Mouse (Mus musculus): ENCODE data around the gene Dnal1. TPM values are rescaled to one million over a fixed set of nuclear protein-coding genes. Genes with fewer than 3 reads are reported as not detected.
"Not testable (repeated sequence)": the region's sequence is repeated elsewhere in the genome, so short reads cannot be mapped to it uniquely, and the experiment has no call there.

The Dnal1 gene
- total RNA-seq (2021), result 100 to 1,000 TPM in 1 of 2 experiments, 10 to 100 TPM in 1; 86.7 to 102 TPM

DNA sequence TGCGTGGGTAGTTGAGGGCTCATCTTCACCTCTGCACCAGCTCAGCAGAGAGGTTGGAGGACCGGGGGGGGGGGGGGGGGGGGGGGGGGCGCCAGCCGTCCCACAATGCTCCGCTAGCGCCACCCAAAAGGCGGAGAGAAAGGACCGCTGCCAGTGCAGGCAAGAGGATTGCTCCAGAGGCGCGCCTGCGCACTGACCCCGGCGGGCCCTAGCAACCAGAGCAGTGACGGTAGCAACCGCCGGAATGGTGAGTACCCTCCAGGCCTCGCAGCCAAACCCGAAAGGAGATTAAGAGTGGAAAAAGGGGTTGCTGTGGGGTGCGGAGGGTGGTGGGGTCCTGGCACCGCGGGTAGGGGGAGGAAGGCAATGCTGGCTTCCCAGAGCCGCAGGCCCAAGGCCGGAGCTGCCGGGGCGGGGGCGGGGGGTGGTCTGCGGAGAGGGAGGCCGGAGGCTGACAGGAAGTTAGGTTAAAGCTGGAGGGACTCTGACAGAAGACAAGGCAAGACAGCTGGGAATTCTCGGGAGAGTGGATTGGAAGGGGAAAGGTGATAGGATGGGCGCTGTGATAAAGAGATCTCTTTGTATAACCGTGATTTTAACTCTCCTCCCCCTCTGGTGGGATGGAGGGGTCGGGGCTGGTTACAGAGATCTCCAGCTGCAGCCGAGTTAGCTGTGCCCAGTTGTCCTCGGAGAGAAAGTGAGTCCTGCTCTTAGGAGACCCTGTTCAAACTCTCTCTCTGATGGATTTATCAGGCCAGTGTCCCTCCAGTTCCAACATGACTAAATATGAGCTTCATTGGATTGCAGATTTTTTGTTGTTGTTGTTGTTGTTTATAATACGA lies at the start of gene Dnal1:
Gene Dnal1, plus strand, starts transcription at position 214 of the 842 bp plus-strand sequence.
- intact Hi-C loops (cut with DNase I), result no loop called here

DNA sequence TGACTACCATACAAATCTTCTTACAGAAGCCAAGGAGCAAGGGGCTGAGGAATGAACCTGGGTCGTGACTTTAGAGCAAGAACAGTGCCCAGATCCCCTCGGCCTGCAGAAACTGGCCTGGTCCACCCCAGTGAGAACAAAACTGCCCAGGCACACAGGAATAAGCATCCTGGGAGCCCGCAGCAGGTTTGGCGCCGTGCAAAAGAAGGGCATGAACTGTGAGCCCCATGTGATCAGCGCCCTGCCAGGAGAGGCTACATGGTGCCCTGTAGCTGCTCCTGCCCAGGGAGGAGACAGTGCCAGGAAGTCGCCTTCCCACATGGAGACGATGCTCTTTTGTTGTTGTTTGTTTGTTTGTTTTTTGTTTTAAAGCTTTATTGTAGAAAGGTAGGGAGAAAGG lies 49.5 kb upstream of the Dnal1 start:
- intact Hi-C loops (cut with DNase I), result no loop called here
- DNase-seq (ENCODE audit: low spot score in 2 of 2), result no peak

More for the DNA sequence above, at the start of gene Dnal1:
- peak; percentile 85 to 87 for DNase-seq (ENCODE audit: low spot score in 2 of 2)

DNA sequence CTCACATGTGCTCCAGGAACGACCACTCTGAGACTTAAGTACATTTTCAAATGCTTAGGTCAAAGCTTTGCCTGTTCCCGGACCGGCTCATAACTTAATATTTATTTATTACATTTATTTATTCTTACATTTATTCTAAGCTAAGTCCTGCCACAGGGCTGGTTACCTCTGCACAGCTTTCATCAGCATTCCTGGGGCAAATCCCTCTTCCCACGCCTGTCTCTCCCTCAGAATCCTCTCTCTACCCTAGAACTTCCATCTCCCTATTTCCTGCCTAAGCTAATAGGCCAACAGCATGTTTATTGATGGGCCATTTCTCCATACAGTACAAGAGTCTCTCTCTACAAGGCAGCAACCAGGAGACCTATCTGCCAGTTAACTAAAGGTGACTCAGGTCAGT lies 46.4 kb upstream of the Dnal1 start:
- intact Hi-C loops (cut with DNase I), result no loop called here
- no peak for DNase-seq (ENCODE audit: low spot score in 2 of 2)

DNA sequence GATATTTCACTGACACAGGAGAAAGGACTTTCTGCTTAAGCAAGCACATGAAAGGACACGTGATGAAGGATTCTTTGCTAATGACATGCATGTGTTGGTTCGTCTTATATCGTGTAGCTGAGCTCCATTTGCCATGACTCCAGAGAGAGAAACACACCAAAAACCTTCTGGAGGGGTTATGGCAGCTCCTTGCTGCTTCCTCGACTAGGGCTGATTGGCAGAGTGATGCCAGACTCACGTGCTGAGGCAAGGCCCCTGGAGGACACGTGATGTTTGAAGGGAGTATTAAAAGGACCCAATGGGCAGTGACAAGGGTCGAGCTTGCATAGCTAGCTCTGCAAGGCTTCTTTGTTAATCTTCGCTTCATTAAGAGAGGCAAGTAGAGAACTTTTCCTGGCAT lies 45.9 kb upstream of the Dnal1 start:
- no peak for DNase-seq (ENCODE audit: low spot score in 2 of 2)
- intact Hi-C loops (cut with DNase I), result no loop called here

DNA sequence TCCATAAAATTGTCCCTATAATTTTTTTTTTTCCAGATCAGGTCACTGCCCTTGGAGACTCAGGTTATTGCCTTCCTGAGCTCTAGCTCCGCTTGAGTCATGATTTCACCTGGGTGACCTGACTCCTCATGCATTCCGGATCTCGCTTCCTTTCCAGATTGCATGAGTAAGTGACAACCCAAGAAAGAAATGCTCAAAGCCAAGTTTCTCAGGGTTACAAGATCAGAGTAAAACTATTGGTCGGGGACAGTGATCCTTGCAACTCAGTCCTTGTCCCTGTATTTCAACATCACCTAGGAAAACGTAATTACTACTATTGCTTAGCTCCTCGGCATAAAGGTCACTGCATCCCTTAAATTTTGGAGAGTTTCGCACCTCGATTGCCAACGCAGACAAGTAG lies 45.2 kb upstream of the Dnal1 start, which contains the start of gene Acot5:
Gene Acot5, plus strand, starts transcription at position 340 of the 400 bp plus-strand sequence.
- intact Hi-C loops (cut with DNase I), result no loop called here
- DNase-seq (ENCODE audit: low spot score in 2 of 2), result no peak

DNA sequence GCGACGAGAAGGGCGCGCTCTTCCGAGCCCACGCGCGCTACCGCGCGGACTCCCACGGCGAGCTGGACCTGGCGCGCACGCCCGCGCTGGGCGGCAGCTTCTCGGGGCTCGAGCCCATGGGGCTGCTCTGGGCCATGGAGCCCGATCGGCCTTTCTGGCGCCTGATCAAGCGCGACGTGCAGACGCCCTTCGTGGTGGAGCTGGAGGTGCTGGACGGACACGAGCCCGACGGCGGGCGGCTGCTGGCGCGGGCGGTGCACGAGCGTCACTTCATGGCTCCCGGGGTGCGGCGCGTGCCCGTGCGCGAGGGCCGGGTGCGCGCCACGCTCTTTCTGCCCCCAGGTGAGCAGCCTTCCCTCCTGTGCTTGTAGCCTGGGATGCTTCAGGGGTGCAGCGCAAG lies 44.6 kb upstream of the Dnal1 start:
- intact Hi-C loops (cut with DNase I), result not testable (repeated sequence)
- peak; percentile 43 to 56 for DNase-seq (ENCODE audit: low spot score in 2 of 2)

DNA sequence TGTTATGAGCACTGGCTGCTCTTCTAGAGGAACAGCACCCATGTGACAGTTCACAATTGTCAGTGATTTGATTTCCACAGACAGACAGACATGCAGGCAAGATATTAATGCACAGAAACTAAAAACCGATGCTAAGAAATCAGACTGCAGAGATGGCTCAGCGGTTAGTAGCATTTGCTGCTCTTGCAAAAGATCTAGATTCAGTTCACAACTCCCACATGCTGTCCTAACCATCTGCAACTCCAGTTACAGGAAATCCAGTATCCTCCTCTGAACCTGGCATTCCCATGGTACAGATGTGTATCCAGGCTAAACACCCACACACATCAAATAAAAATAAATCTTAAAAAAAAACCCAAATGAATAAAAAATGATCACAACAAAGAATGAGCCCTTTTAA lies 42.5 kb upstream of the Dnal1 start:
- intact Hi-C loops (cut with DNase I), result loop anchor here (10.0 kb wide), 1 partner anchor 163 kb away; no protein-coding TSS in a partner anchor
- DNase-seq (ENCODE audit: low spot score in 2 of 2), result peak; percentile 16 to 27

DNA sequence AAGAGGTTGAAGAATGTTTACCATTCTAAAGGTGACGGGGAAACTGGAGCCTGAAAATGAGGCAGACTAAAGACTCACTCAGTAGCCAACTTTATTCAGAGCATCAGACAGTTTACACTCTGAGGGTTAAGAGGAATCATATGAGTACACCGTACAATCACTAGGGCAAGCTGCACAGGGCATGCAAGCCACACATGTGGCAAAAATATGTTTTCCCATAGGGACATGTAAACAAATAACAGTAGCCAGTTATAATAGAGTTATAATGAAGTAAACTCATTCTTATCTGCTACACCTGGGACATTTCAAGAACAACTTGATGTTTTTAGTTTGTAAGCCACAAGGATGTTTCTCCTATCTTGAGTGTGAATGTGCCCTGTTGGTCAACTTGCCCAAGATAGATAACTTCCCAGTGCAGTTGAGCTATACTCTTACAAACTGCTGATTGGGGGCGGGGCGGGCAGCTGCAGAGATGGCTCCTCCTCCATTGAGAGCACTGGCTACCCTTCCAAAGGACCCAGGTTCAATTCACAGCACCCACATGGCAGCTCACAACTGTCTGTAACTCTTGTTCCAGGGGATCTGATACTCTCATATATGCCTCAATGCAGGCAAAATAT lies 36.7 kb upstream of the Dnal1 start:
- intact Hi-C loops (cut with DNase I), result loop anchor here (10.0 kb wide), 1 partner anchor 157 kb away; no protein-coding TSS in a partner anchor
- DNase-seq (ENCODE audit: low spot score in 2 of 2), result no peak

DNA sequence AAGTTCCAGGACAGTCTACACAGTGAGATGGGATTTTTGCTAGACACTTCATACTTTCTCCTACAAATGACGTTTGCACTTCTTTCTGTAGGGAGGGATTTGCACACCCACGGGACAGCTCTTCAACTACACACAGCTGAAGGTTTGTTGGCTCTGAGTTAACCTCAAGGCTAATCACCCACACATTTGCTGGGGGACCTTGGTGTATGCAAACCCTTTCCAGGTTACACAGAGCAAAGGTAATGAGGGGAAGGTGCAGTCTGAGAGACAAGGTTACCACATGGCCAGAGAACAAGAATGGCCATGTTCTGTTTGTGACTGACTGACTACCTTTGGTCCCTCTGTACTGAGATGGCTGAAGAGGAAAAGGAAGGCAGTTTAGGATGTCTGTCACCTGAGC lies 30.3 kb upstream of the Dnal1 start:
- intact Hi-C loops (cut with DNase I), result no loop called here
- DNase-seq (ENCODE audit: low spot score in 2 of 2), result no peak

DNA sequence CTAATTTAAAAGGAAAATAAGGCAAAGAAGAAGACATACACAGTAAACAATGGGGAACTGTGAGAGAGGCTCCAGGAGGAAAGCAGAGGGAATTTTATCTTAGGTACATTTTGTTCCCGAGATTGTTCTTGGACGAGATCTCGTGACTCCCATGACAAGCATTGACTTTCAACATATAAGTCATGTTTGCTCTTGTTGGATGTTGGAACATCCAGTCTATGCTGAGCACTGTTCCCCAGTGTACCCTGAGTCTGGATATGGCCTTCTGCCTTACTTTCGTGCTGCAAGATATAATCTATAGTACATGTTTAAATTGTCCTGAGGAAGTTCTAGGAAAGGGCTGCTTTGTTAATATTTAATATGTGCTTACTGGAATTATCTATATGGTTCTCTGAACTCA lies 29.6 kb upstream of the Dnal1 start:
- no peak for DNase-seq (ENCODE audit: low spot score in 2 of 2)
- intact Hi-C loops (cut with DNase I), result no loop called here

DNA sequence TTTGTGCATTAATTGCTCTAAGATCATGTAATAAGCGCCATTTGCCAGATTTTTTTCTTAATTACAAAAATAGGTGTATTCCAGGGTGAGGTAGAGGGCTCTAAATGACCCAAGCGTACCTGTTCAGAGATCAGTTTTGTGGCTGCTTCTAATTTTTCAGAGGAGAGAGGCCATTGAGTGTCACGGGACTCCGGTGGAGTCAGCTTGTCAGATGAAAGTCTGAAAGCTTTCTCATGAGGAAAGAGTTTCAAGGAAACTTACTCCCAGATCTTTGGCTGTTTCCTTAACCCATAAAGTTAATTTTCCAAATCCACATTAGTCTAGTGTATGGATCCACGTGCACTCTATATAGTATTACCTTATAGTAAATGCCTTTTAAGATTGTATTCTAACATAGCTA lies 19.5 kb upstream of the Dnal1 start:
- intact Hi-C loops (cut with DNase I); DNase-seq (ENCODE audit: low spot score in 2 of 2): not testable (repeated sequence)

DNA sequence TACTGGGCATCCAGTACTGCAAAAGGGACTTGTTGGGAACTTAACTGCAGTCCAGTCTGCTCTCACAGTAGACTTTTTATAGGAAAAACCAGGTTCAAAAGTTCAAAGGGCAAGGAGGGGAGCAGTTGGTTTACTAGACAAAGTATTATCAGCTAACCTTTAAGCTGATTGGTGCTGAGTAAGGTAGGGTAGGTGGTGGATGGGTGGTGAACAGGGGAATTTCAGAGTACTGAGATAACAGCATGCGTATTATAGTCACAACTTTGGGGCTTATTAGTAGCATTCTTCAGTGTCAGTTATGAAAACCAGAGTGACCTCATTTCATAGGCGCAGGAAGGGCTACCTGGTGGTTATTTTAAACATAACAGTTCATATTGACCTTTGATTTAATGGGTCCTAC lies 14.6 kb upstream of the Dnal1 start:
- intact Hi-C loops (cut with DNase I), result no loop called here
- no peak for DNase-seq (ENCODE audit: low spot score in 2 of 2)

DNA sequence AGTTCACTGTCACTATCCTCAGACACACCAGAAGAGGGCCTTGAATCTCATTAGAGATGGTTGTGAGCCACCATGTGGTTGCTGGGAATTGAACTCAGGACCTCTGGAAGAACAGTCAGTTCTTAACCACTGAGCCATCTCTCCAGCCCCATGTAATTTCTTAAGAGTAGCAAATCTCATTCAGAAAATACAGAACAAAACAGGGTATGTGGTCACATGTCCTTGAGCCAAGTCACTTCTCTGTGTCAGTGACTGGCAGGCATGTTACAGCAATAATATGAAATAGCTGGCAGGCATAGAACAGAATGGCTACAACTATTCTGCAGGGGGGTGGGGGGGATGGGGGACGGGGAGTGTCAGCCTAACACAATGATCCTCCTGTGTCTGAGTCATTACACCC lies 14.1 kb upstream of the Dnal1 start:
- intact Hi-C loops (cut with DNase I), result no loop called here
- DNase-seq (ENCODE audit: low spot score in 2 of 2), result no peak

DNA sequence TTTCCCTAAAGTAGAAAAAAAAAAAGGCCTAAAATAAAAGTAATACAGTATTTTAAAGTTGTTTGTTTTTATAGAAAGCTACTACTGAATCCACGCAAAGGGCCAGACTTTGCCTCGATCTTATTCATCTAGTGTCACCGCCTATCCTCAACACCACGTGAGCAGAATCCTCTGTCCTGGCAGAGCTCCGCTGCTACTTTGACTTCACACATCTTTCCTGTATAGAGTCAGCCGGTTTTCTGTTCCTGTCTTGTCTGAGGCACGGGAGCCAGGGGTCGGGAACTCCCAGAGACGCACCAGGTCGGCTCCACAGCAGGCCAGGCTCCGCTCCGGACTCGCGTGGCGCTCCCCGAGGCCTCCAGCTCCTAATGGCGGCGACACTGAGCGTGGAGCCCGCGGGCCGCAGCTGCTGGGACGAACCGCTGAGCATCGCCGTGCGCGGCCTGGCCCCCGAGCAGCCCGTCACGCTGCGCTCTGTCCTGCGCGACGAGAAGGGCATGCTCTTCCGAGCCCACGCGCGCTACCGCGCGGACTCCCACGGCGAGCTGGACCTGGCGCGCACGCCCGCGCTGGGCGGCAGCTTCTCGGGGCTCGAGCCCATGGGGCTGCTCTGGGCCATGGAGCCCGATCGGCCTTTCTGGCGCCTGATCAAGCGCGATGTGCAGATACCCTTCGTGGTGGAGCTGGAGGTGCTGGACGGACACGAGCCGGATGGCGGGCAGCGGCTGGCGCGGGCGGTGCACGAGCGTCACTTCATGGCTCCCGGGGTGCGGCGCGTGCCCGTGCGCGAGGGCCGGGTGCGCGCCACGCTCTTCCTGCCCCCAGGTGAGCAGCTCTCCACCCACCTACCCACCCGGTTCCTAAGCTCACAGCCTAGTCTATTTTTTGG lies 13.3 kb upstream of the Dnal1 start, which contains the start of gene Acot6:
Gene Acot6, plus strand, starts transcription at position 51 of the 889 bp plus-strand sequence.
- peak; percentile 47 to 48 for DNase-seq (ENCODE audit: low spot score in 2 of 2)
- intact Hi-C loops (cut with DNase I), result not testable (repeated sequence)

DNA sequence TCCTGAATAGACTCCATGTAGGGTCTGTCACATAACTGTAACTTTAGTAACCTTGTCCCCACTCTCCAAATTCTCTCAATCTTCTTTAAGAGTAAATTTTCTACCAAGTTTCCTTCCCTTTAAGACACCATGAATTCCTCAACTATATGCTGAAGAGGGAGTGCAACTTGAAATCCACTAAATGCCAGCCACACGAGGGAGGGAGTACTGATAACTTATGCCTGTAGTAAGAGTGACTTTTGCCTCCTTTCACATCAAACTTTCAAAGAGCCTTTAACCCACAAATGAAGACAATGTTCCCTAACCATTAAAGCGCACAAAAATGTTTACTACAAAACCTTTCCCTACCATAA lies 12.7 kb upstream of the Dnal1 start:
- no peak for DNase-seq (ENCODE audit: low spot score in 2 of 2)

DNA sequence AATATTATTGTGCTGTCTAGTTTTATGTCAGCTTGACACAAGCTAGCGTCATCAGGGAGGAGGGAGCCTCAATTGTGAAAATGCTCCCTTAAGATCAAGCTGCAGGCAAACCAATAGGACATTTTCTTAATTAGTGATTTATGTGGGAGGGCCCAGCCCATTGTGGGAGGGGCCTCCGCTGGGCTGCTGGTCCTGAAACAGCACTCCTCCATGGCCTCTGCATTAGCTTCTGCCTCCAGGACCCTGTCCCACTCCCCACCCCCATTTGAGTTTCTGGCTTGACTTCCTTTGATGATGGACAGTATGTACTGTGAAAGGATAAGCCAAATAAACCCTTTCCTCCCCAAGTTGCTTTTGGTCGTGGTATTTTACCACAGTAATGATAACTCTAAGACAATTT lies 7.2 kb upstream of the Dnal1 start:
- no peak for DNase-seq (ENCODE audit: low spot score in 2 of 2)
- intact Hi-C loops (cut with DNase I), result no loop called here

More for the DNA sequence above, 12.7 kb upstream of the Dnal1 start:
- intact Hi-C loops (cut with DNase I), result no loop called here

DNA sequence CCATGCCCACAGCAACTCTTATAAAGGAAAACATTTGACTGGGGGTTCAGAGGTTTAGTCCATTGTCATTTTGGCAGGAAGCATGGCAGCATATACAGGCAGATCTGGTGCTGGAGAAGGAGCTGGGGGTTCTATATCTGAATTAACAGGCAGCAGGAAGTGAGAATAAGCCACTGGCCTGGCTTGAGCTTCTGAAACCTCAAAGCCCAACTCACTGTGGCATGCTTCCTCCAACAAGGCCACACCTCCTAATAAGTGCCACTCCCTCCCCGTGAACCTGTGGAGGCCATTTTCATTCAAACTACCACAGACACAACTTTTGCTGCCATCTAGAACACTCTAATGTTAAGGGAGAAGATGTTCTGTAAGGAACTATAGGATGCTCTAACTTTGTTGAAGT lies 6.5 kb upstream of the Dnal1 start:
- intact Hi-C loops (cut with DNase I), result no loop called here
- DNase-seq (ENCODE audit: low spot score in 2 of 2), result no peak

DNA sequence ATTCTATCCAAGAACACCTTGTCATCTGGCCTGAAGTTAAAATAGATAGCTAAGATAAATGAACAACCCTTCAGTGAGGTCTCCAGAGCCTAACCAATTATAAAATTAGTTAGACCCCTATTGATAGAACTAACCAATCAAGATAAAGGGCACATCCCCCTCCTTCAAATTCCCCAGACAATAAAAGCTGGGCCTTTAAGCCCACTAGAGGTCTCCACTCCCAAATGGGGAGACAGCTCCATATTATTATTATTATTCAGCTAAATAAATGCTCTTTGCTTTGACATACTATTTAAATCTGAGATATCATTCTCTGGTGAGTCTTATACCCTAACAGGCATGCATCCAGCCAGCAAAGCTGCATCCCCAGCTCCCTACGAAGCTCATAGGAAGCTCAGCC lies 4.2 kb upstream of the Dnal1 start:
- no peak for DNase-seq (ENCODE audit: low spot score in 2 of 2)
- intact Hi-C loops (cut with DNase I), result no loop called here

DNA sequence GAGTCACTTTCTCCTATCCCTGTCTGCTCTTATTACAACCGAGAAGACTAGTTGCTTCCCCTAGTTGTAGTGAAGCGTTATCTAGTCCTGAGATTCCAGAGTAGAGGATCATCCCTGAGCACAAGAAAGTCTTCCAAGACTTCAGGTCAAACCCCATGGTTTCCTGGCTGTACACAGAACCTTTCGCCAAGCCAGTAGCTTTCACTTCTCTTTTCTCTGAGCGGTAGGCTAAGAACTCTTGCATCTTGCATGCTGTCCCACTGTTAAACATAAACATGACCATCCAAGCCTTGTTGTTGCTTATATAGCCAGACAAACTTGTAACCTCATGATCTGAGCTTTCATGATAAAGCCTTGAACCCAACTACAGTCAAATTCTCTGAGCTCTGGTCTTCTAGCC lies 3.4 kb upstream of the Dnal1 start:
- intact Hi-C loops (cut with DNase I), result no loop called here
- DNase-seq (ENCODE audit: low spot score in 2 of 2), result no peak

DNA sequence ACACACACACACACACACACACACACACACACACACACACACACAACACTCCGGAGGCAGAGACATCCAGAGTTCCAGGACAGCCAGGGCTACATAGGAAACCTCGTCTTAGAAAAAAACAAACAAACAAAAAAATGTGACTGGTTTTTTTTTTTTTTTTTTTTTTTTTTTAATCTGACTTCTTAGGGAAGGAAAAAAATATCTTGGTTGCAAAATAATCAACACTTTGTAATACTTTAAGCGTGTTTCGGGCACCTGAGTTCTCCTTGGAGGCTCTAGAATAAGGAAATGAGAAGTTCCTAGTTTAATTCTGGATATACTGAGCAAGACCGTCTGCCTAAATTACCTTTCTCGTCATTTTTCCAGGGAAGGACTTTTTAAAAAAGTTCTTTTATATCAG lies 490 bp upstream of the Dnal1 start:
- intact Hi-C loops (cut with DNase I), result no loop called here
- no peak for DNase-seq (ENCODE audit: low spot score in 2 of 2)
